Mouse (Mus musculus) cerebral cortex, adult 2 months (tissue): ENCODE measurements around the gene Ren1.

Experiments
- WGBS: fragments of 180-500 bp; shearing (Covaris S2); methylation state at CpG from one replicate; pipeline ENCODE4 v1.1.7; 2018; 5-methylcytosine and 5-hydroxymethylcytosine counted together

The Ren1 gene

GRCm38 (mm10) chr1:133350210-133350609 lies at the start of gene Ren1:
TSS of gene Ren1 (plus strand) at chr1:133350510.
- 92% methylated on average over 1 of the region's 1 CpGs for WGBS

DNA sequence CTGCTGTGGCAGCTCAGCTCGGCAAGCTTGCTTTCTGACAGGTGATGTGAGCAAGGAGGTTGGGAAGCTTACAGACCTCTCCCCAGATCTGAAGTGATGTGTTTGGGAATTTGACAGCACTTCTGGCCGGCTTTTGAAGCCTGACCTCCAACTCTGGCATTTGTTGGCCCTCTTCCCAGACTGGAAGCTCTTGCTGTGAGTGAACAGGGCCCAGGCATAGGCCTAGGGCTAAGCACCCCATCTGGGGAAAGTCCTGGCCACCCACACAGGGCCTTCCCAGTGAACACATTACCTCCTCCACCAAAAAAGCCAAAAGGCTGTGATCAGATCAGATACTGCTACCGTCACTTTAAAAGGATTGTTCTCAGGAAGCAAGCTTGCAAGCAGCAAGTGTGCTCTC lies 47.8 kb upstream of the Ren1 start:
- WGBS, result 39% methylated on average over 3 of the region's 3 CpGs

DNA sequence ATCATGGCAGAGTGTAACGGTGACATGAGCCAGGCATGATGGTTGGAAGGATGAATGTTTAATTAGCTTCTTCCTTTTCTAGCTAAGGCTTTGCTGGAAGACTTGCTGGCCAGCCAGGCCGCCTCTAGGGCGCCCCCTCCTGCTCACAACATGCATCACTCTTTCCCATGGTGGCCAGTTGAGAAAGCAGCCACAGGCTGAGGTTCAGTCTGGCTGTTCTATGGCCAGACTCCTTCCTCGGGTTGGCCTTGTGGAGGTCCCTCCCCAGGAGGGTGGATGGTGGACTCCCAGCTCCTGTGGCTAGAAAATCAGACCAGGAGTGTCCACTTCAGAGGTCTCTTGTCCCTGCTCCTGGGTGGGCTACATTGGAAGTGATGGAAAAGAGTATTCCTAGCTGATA lies 43.5 kb upstream of the Ren1 start:
- WGBS, result 3% methylated on average over 4 of the region's 4 CpGs

DNA sequence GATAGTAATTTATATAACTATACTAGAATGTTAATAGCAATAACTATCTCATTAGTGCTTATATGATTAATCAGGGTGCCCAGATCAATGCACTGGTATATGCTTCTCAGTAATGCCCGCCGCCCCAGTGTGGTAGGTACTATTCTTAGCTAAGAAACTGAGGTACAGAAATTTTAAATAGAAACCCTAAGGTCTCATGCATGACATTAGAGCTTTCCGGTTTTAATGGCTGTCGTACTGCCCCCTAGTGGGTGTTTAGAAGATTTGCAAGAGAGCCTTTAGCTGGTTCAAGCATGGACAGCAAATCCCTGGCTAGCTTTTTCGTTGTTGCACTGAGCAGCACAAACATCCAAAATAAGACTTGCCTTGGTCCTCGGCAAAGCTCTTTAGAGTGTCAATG lies 43.0 kb upstream of the Ren1 start:
- WGBS, result 3% methylated on average over 6 of the region's 6 CpGs

DNA sequence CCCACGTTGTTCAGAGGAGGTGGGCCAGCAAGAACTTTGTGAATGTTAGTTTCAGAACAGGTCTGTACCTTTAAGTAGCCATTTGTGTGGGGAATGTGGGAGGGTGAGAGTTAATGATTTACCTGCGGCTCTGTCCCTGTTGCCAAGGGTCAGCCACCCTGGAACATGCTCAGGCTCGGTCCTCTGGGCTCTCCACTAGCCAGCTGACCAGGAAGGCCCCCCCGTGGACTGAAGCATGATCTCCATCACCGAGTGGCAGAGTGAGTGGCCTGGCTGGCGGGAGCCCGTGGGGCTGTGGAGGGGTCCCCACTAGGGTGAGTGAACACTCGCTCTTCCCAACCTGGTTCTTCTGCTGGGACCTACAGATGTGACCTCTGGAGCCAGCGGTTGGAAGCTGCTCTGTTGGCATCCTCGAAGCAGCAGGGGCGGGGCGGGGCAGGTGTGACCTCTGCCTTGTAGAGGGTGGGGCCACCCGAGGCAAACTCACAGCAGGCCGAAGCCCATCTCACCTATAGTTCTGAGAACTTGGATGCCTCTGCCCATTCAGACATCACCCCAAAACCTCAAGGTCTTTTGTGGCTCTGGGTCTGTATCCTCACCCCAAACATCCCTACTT lies 40.5 kb upstream of the Ren1 start, which contains the start of gene Golt1a:
Golt1a (plus strand) TSS at position 149 of the 616 bp plus-strand sequence.
- 76% methylated on average over 14 of the region's 14 CpGs for WGBS

DNA sequence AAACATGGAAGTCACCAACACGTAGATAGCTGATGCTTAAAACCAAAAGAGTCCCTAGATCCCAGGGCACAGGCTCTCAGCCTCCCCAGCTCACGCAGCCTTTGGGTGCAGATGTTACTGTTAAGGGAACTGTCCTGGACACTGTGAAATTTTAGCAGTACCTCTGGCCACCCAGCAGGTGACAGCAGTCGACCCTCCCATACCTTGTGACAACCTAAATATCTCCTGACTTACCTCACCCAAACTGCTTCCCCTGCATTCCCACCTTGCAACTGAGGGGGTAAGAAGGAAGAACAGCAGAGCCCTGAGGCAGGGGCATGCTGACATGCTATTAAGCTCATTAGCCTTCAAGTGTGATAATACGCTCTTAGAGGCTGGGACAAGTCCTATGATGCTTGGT lies 39.1 kb upstream of the Ren1 start:
- WGBS, result 73% methylated on average over 4 of the region's 4 CpGs

GRCm38 (mm10) chr1:133311946-133312345 lies 38.4 kb upstream of the Ren1 start:
- 9% methylated on average over 10 of the region's 10 CpGs for WGBS

GRCm38 (mm10) chr1:133314364-133314763 lies 35.9 kb upstream of the Ren1 start:
- WGBS, result 37% methylated on average over 8 of the region's 8 CpGs

GRCm38 (mm10) chr1:133315775-133316174 lies 34.5 kb upstream of the Ren1 start:
- 86% methylated on average over 6 of the region's 6 CpGs for WGBS

DNA sequence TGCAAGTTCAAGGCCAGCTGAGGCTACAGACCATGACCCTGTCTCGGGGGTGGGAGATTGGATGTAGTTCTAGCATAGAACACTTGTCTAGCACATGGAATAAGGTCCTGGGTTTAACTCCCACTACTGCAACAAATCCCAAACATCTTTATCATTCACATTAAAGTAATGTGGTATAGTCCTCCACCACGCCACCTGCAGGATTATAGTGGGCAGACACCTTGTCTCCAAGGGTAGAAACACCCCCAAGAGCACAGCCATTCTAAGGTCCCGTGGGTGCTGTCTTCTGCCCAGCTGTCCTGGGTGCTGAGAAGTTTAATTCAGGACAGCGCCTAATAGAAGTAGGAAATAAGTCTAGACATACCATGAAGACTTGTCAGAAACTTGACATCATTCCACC lies 33.7 kb upstream of the Ren1 start:
- 86% methylated on average over 4 of the region's 4 CpGs for WGBS

- WGBS, result 42% methylated on average over 1 of the region's 1 CpGs
Measured at GRCm38 (mm10) chr1:133317149-133317548, 33.2 kb upstream of the Ren1 start.

DNA sequence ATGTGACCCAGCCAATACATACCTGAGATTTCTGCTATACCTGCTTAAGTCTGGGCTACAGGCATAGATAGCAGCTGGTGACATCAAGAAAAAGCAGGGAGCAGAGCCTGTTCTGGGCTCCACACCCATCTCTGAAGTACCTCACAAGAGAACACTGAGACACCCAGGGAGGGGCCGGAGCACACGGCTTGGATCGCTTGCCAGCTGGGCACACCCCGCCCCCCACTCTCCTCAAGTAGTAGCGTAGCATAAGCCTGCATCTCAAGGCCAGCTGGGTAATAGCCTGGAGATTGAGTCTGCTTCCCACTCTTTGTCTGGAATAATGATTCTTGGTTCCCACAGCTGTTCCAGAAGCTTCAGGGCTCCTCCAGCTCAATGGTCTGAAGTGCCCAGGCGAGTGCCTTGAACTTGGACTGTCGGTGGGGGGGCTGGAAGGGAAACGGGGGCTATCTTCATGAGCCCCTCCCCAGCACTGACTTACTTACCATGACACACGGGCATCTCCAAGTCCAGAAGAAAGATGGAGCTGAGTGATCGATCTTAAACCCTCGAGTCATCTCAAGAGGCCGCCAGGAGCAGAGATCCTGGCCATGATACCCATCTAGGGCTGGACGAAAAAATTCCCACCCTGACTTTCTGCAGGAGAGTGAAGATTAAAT lies 28.9 kb upstream of the Ren1 start, which contains the start of gene Kiss1:
Kiss1 (plus strand) TSS at position 609 of the 659 bp plus-strand sequence.
- 71% methylated on average over 13 of the region's 13 CpGs for WGBS

DNA sequence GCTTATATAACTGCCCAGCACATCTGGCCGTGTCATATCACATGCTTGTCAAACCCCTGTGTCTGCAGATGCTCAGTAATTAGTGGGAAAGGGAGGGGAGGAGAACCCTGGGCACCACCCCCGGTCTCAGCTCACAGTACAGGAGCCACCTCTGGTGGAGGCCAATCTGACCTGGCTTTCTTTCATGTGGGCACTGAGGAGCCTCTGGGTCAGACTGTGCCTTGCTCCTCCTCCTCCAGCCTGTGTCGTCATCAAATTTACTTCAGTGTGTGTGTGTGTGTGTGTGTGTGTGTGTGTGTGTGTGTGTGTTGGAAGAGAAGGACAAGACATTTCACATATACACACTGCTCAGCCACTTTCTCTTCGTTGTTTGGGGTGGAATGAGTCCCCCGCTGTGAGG lies 27.0 kb upstream of the Ren1 start:
- WGBS, result 58% methylated on average over 5 of the region's 5 CpGs

DNA sequence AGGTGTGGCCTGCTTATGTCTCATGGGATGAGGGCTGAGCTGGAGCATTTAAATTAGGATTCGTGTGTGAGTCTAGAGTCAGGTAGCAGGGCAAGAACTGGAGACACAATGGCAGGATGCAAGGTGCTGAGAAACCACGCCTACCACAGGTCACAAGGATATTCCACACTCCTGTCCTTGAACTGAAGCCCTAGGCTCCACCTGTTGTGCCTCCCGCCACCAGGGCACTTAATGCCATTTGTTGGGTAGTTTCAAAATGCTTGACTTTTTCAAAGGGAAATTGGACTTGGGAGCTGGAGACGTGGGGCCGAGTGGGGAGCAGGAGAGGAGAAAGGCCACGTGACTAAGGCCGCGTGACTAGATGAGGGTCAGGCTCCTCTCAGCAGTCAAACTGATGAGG lies 24.4 kb upstream of the Ren1 start:
- 88% methylated on average over 8 of the region's 8 CpGs for WGBS

DNA sequence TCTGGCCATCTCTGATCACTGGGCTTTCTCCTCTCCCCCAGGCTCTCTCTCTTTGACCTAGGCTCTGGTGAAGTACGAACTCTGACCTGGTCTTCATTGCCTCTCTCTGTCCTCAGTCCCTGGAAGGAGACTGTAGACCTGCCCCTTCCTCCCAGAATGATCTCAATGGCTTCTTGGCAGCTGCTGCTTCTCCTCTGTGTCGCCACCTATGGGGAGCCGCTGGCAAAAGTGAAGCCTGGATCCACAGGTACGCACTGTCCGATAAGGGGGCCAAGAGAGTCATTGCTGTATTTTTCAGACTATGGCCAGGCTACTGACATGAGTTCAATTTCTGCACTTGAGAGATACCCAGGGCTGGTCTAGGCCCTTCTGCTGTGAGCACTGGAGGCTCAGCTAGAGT lies 23.2 kb upstream of the Ren1 start:
- 85% methylated on average over 5 of the region's 5 CpGs for WGBS

DNA sequence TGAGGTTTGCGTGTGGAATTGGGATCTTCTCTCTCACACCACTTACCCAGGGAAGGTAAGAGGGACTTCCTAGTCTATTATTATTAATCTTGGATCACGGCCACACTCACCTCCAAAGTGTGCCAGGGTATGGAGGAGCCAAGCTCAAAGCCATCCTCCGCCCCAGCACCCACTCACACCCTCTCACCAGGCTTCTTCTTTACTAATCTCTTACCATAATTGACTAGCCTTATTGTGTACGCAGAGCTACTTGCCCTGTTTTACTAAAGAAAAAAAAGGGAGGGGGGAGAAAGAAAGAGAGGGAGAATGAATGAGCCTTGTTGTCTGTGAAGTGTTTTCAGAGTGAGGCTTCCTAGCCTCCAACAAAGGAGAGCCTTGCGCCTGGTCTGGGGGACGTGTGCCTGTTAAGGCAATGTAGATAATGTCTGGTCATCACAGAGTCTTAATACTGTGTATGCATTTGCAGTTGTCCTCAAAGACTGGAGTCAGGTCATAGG lies 22.0 kb upstream of the Ren1 start:
- 57% methylated on average over 6 of the region's 6 CpGs for WGBS

DNA sequence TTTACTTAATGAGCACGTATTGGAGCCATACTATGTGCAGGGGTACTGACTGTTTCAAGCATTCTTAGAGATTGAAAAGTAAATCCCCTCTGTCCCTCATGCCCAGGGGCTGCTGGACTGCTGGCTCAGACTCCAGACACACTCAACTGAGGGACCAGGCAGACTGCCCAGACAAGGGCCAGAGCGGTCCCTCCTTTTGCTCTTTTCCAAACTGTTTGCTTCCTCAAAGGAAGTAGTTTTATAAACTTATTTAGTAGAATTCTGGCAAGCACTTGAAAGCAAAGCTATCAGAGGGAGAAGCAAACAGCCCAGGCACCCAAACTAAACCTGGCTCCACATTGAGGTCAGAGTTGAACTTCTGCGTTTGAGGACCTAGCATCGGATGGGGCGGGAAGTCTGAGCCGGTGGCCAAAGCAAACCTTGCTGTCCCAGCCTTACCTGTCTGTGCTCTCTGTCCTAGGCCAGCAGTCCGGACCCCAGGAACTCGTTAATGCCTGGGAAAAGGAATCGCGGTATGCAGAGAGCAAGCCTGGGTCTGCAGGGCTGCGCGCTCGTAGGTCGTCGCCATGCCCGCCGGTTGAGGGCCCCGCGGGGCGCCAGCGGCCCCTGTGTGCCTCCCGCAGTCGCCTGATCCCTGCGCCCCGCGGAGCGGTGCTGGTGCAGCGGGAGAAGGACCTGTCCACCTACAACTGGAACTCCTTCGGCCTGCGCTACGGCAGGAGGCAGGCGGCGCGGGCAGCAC lies 21.2 kb upstream of the Ren1 start:
- WGBS, result 50% methylated on average over 34 of the region's 34 CpGs

DNA sequence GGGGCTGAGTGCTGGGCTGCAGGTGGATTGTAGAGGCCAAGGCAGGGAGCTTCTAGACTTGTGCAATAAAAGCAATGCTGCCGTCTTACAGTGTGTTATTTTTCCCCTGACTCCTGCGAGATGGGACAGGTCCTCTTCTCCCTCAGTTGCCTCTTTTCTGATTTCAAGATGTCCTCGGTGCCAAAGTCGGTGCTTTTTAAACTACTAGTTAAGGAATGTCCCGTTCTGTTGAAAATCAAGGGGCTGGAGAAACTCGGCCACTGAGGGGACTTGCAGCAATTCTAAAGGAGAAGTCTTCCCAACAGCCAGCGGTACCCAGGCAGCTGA lies 20.7 kb upstream of the Ren1 start:
- WGBS, result 65% methylated on average over 7 of the region's 7 CpGs

DNA sequence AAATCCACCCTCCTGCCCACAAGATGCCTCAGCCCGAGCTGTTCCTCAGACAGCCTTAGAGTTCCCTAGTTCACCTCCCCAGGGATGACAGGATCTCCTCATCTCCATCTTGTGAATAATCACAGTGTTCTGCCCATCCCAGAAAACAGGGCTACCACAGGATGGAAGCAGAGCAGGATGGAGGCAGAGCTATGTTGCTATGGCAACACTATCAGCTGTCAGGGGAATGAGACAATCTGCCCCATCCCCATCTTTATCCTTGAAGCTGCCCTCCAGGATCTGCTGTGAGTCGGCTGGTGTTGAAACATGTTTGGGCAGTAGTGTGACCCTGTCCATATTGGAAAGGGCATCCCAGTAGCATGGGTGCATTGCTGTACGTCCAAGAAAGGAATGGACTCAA lies 19.2 kb upstream of the Ren1 start:
- WGBS, result 69% methylated on average over 3 of the region's 3 CpGs

GRCm38 (mm10) chr1:133332656-133333430 lies 17.5 kb upstream of the Ren1 start:
- 69% methylated on average over 11 of the region's 11 CpGs for WGBS

- WGBS, result 29% methylated on average over 6 of the region's 6 CpGs
Measured at GRCm38 (mm10) chr1:133333937-133334336, 16.4 kb upstream of the Ren1 start.

- WGBS, result 58% methylated on average over 1 of the region's 1 CpGs
Measured at GRCm38 (mm10) chr1:133340403-133340802, 9.9 kb upstream of the Ren1 start.
